Mouse (Mus musculus) liver, embryonic 14.5 days (tissue): ENCODE measurements around the gene Cltb. TPM values are rescaled to one million over a fixed set of nuclear protein-coding genes. Genes with fewer than 3 reads are reported as not detected.

Experiments
- ATAC-seq: fragments of 200-750 bp; cut with Nextera tagmentation; 2 replicates; pipeline ENCODE4 v1.8.0; 2017; ENCODE audit warnings: moderate number of reproducible peaks, mild to moderate bottlenecking, moderate library complexity; ENCODE audit not compliant: insufficient read depth
- DNase-seq, 3 experiments: peaks; one replicate each; pipeline ENCODE4 v3.0.0-alpha.2; 2012 to 2013; ENCODE audit warnings: low read depth in 3 of 3, low spot score in 3 of 3
- H3K27ac ChIP-seq: fragments of 300-500 bp; sonication (generic); 2 replicates; pipeline ENCODE4 v1.5.1; 2014; ENCODE audit warnings: moderate library complexity, mild to moderate bottlenecking, control low read depth, inconsistent platforms
- H3K27me3 ChIP-seq: fragments of 300-500 bp; sonication (generic); 2 replicates; pipeline ENCODE4 v1.6.1; 2014; ENCODE audit warnings: mild to moderate bottlenecking, low read length, moderate library complexity; ENCODE audit not compliant: control insufficient read depth, insufficient read depth
- H3K36me3 ChIP-seq: fragments of 300-500 bp; sonication (generic); replicated peaks from 2 replicates; pipeline ENCODE4 v1.6.1; 2014; ENCODE audit warnings: low read depth; ENCODE audit not compliant: control insufficient read depth, insufficient read depth
- H3K4me1 ChIP-seq, 2 experiments: fragments of 200-500 bp in 1 of 2; fragments of 300-500 bp in 1 of 2; sonication (generic) in 1 of 2; replicated peaks; 2 replicates each; pipeline ENCODE4 v1.6.1; 2012 to 2014; ENCODE audit warnings: antibody characterized with exemption in 1 of 2, inconsistent platforms in 1 of 2, low read length in 1 of 2; ENCODE audit not compliant: control insufficient read depth in 2 of 2, insufficient read depth in 2 of 2
- H3K4me2 ChIP-seq: fragments of 300-500 bp; sonication (generic); 2 replicates; pipeline ENCODE4 v1.6.1; 2014; ENCODE audit warnings: low read depth, mild to moderate bottlenecking, control low read depth, moderate library complexity
- H3K4me3 ChIP-seq, 2 experiments: fragments of 200-500 bp in 1 of 2; fragments of 300-500 bp in 1 of 2; sonication (generic) in 1 of 2; 2 replicates each; pipeline ENCODE4 v1.5.1; 2012 to 2014; ENCODE audit warnings: low read depth in 2 of 2, low read length in 2 of 2, mild to moderate bottlenecking in 2 of 2, control low read depth in 1 of 2, inconsistent platforms in 1 of 2, moderate library complexity in 1 of 2; ENCODE audit not compliant: insufficient read depth in 1 of 2
- H3K9ac ChIP-seq: fragments of 300-500 bp; sonication (generic); replicated peaks from 2 replicates; pipeline ENCODE4 v1.6.1; 2014; ENCODE audit warnings: mild to moderate bottlenecking, control low read depth, moderate library complexity
- H3K9me3 ChIP-seq: fragments of 300-500 bp; sonication (generic); 2 replicates; pipeline ENCODE4 v1.6.1; 2016; ENCODE audit warnings: low read length, mixed read lengths; ENCODE audit not compliant: control insufficient read depth
- CTCF ChIP-seq: IDR thresholded peaks from 2 replicates; pipeline ENCODE4 v1.5.1; 2016; ENCODE audit warnings: antibody characterized with exemption, low read depth, control low read depth
- EP300 ChIP-seq: IDR thresholded peaks from 2 replicates; pipeline ENCODE4 v1.6.1; 2016; ENCODE audit warnings: antibody characterized with exemption, low read depth
- WGBS: fragments of 180-500 bp; shearing (Covaris S2); extraction: QIAGEN DNeasy Blood & Tissue Kit; methylation state at CpG from one replicate; pipeline ENCODE4 v1.1.7; 2014; ENCODE audit not compliant: insufficient replicate concordance; 5-methylcytosine and 5-hydroxymethylcytosine counted together
- polyA plus RNA-seq, 2 experiments: library from polyadenylated mRNA; depleted of rRNA in 1 of 2; stranded (reverse) in 1 of 2; unstranded in 1 of 2; fragments of >200 nt; fragmentation: Nextera tagmentation in 1 of 2; extraction: Ambion mirVana in 1 of 2; gene quantifications; 2 replicates each; pipeline versions ENCODE4 v1.2.1 to v1.2.3; 2012 to 2014

Gene Cltb
- polyA plus RNA-seq, 2 experiments = 15.2 to 30.6 TPM

GRCm38 (mm10) chr13:54598622-54599143 lies 12.5 kb downstream of the Cltb start:
- Histone ChIP-seq H3K27ac (no peak overlapping the region), H3K4me1 (no peaks in the 10 kb centered on the region), H3K4me3 (no peak overlapping the region), H3K27me3 (no peaks in the 10 kb centered on the region), H3K36me3 (peaks cover 5% of the 10 kb centered on the region), H3K4me2 (no peak overlapping the region), H3K9me3 (no peaks in the 10 kb centered on the region), H3K9ac (no peak overlapping the region)
- TF ChIP-seq EP300 = no peak
- TF ChIP-seq CTCF = no peak
- WGBS = 82% methylated on average over 12 of the region's 12 CpGs
- no peak for ATAC-seq
- DNase-seq = no peak

- no peak overlapping the region for H3K27ac ChIP-seq
- DNase-seq (no peak), ATAC-seq (no peak)
- H3K27me3 ChIP-seq = no peaks in the 10 kb centered on the region
- no peak for TF ChIP-seq EP300
- no peak for TF ChIP-seq CTCF
- H3K4me2 ChIP-seq = no peak overlapping the region
- no peak overlapping the region for H3K4me3 ChIP-seq
- no peaks in the 10 kb centered on the region for H3K4me1 ChIP-seq
- H3K36me3 ChIP-seq = peaks cover 6% of the 10 kb centered on the region
- WGBS = 67% methylated on average over 5 of the region's 5 CpGs
- no peak overlapping the region for H3K9ac ChIP-seq
- no peaks in the 10 kb centered on the region for H3K9me3 ChIP-seq
Measured at GRCm38 (mm10) chr13:54596870-54597269, 14.3 kb downstream of the Cltb start.

- ATAC-seq = no peak
- Histone ChIP-seq H3K36me3 (peaks cover 6% of the 10 kb centered on the region), H3K9me3 (no peaks in the 10 kb centered on the region), H3K4me2 (no peak overlapping the region), H3K4me3 (no peak overlapping the region), H3K9ac (no peak overlapping the region), H3K4me1 (peaks cover 2% of the 10 kb centered on the region in 2 experiments; a peak in 2 of 4 replicates), H3K27ac (no peak overlapping the region), H3K27me3 (no peaks in the 10 kb centered on the region)
- 76% methylated on average over 8 of the region's 8 CpGs for WGBS
- DNase-seq = no peak
- no peak for TF ChIP-seq CTCF
- no peak for TF ChIP-seq EP300
Measured at GRCm38 (mm10) chr13:54596107-54596690, 14.9 kb downstream of the Cltb start.

- no peak overlapping the region for H3K27ac ChIP-seq
- no peak overlapping the region for H3K4me3 ChIP-seq
- H3K27me3 ChIP-seq = no peaks in the 10 kb centered on the region
- peaks cover 6% of the 10 kb centered on the region for H3K36me3 ChIP-seq
- no peak overlapping the region for H3K9ac ChIP-seq
- H3K4me2 ChIP-seq = no peak overlapping the region
- no peaks in the 10 kb centered on the region for H3K9me3 ChIP-seq
- DNase-seq (no peak), ATAC-seq (no peak)
- WGBS = 69% methylated on average over 11 of the region's 11 CpGs
- TF ChIP-seq CTCF (no peak), EP300 (no peak)
- peaks cover 5 to 9% of the 10 kb centered on the region in 2 experiments; a peak in 2 of 4 replicates for H3K4me1 ChIP-seq
Measured at GRCm38 (mm10) chr13:54593617-54594016, 17.5 kb downstream of the Cltb start.

GRCm38 (mm10) chr13:54591776-54592356 lies 19.3 kb downstream of the Cltb start:
- H3K4me1 ChIP-seq = peaks cover 6 to 12% of the 10 kb centered on the region in 2 experiments; a peak in 2 of 4 replicates

More at GRCm38 (mm10) chr13:54591776-54592356, 19.3 kb downstream of the Cltb start:
- no peak for TF ChIP-seq CTCF
- TF ChIP-seq EP300 = no peak
- Histone ChIP-seq H3K9ac (peak overlapping the region; percentile 92; the same call in 1 of the 2 replicates), H3K36me3 (peaks cover 9% of the 10 kb centered on the region), H3K4me2 (peak overlapping the region; percentile 74; the same call in 1 of the 2 replicates), H3K4me3 (no peak overlapping the region), H3K27me3 (no peaks in the 10 kb centered on the region), H3K27ac (no peak overlapping the region), H3K9me3 (no peaks in the 10 kb centered on the region)
- WGBS = 80% methylated on average over 8 of the region's 8 CpGs
- DNase-seq (no peak), ATAC-seq (no peak)
